Mouse (Mus musculus) c-Kit-positive CD71-positive TER-119-negative erythroid progenitor cells, embryonic 14.5 days (primary cell): ENCODE measurements around the gene Etfbkmt.
A peak's percentile ranks its signal among the peaks of the same experiment; 100 is the strongest.
"Not testable (repeated sequence)": the region's sequence is repeated elsewhere in the genome, so short reads cannot be mapped to it uniquely, and the experiment has no call there.

ENCODE experiments used
- DNase-seq: peaks from one replicate; pipeline ENCODE4 v3.0.0-alpha.2; 2013; ENCODE audit warnings: low read depth

Gene Etfbkmt

GRCm38 (mm10) chr6:149134391-149135150 lies 5.1 kb upstream of the Etfbkmt start:
- DNase-seq: no peak

DNA sequence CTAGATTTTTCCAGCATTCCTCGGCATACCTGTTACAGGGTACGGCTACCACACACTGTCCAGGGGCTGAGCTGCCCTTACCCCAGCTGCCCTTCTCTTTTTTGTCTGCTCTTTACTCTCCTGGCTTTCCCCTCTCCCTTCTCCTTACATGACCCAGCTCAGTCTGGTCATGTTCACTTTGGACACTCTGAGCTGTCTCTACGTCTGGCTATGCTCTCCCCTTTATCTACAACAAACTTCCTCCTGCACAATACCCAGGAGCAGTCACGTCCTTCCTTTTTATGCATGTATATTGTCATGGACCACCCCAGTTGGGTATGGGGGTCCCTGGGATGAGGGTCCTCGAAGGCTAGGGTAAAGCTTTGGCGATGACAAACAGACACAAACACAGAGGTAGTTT lies 4.0 kb upstream of the Etfbkmt start:
- no peak for DNase-seq

DNA sequence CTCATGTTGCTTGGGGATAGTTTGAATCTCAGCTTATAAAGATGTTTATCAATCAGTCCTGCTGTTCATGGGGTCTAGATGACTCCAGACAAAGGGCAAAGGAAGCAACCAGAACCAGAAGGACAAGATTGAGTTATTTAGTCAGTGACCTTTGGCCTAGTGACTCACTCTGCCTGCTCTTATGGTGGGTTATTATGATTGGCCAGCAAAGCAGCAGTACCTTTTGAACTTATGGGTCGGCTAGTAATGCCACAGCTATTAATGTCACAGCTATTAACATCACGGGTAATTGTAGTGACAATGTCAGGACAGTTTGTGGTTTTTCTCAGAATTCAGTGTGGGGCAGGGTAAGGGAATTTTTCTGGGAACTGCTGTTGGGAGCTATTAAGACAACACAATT lies 1.7 kb upstream of the Etfbkmt start:
- no peak for DNase-seq

DNA sequence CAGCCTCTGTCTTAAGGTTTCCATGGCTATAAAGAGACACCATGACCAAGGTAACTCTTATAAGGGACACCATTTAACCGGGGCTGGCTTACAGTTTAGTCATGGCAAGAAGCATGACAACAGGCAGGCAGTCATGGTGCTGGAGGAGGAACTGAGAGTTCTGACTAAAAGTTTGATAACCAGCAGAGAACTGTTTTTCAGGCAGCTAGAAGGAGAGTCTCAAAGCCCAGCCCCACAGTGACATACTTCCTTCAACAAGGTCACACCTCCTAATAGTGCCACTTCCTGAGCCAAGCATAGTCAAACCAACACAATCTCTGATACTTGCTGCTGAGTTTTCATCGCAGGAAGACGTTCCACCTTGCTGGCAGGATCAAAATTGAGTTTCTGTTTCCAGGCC lies 638 bp upstream of the Etfbkmt start:
- DNase-seq: no peak

- peak; percentile 94 for DNase-seq
These were observed 1.9 kb downstream of the Etfbkmt start for GRCm38 (mm10) chr6:149141393-149142173.

DNA sequence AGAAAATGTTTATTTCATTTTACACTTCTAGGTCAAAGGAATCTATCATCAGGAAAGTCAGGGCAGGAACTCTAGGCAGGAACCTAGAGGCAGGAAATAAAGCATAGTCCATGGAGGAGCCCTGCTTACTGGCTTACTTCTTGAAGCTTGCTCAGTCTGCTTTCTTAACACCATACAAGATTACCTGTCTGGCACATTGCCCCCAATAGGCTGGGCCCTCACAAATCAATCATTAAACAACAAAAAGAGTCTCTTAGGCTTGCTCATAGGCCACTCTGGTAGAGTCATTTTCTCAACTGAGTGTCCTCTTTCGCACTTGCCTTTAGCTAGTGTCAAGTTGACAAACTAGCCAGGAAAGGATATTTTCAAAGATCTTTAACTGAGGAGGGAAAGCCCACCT lies 5.5 kb downstream of the Etfbkmt start:
- DNase-seq: no peak

DNA sequence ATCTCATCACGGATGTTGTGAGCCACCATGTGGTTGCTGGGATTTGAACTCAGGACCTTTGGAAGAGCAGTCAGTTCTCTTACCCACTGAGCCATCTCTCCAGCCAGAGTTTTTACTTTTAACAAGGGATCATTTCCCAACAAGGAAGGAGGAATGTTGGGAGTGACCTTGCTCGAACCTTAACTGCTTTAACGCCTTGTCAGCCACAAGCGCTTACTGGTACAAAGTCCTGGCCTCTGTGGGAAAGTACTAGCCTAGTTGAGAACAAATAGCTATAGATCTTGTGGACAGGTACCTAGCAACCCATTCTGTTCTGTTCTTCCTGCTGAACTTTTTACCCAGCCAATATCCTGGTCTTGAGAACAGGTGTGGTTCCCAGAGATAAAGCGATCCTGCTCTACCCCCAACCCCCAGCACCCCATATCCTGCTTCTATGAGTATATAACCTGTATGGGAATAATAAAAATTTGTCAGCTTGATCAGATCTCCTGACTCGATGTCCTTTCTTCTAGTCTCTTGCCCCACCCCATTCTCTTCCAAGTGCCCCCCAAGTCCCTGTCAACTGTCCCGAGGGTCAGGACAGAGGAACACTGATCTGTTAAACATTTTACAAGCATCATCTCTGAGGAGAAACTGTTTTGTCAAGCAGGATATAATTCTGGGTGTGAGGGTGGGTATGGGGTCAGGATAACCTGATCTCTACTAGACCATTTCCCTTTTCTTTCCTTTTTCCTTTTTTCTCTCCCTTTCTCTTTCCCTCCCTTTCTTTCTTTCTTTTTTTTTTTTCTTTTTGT lies 9.0 kb downstream of the Etfbkmt start:
- DNase-seq: no peak

DNA sequence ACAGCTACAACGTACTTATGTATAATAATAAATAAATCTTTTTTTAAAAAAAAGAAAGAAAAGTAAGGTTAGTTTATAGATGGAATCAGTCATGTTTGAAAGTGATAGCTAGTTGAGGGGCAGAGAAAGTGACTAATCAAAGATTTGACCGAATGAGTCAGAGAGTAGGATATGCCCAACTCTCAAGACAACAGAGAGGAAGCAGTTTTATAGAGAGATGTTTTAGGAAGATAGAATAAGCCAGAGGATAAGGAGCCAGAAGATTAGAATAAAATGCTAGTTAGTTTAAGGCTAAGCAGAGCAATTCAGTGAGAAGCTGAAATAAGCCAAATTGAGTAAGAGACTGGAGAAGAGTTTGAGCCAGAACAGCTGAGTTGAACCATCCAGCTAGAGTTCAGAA lies 12.5 kb downstream of the Etfbkmt start:
- DNase-seq: no peak

- DNase-seq: no peak
These were observed 13.9 kb downstream of the Etfbkmt start for GRCm38 (mm10) chr6:149153473-149154115.

DNA sequence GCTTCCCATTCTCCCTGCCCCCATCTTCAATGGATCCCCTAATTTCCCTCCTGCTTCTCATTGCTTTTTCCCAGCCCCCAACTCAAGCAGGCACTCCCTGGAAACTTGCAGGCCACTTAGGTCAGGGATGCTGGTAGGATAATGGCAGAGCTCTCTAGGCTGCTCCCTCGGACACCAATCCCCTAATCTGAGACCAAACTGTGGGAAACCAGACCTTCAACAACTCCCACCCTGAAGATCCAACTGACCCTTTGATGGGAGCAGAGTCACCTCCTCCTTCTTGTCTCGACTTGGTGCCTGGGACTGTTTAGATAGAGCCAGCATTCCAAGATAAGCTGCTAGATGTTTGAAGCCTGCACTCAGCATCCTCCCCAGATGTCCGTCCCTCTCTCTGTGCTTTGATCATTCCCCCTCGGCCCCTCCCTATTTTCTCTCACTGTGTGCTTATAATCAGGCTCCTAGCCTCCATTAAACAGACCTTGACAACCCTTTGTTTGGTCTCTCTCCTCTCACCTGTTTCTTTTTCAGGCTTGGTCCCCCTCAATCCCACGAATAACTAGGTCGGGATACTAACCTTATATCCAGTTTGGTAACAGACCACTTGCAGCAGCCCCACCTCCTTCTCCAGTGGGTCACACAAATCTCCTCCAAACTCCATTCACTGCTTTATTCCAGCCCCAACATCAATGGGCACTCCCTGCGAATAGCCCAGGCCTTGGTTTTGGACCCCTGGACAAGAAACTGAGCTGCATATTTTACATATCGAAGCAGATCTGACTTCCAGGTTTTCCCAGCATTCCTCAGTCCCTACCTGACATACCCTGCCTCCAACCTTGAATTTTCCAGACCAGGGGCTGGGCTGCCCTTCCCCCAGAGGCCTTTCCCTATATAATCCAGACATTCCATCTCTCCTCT lies 14.7 kb downstream of the Etfbkmt start:
- DNase-seq: no peak

- DNase-seq: no peak
These were observed 15.6 kb downstream of the Etfbkmt start for GRCm38 (mm10) chr6:149155031-149155841.

DNA sequence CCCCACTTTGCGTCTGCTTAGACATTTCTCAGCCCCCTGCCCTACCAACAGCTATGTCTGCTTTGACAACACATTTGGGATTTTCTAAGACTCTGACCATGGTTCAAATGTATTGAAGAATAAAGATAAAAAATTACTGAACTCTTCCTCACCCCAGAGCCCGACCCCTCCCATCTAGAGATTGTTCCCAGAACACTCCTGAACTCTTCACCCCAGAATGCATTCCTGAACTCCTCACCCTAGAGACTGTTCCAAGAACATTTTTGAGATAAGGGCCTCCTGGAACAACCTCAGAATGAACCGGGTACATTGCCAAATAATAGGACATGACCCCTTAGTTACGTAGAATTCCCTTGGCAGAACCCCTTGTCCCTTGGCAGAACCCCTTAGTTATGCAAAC lies 27.4 kb downstream of the Etfbkmt start:
- not testable (repeated sequence) for DNase-seq

GRCm38 (mm10) chr6:149167672-149168071 lies 28.0 kb downstream of the Etfbkmt start:
- no peak for DNase-seq

- no peak for DNase-seq
These were observed 28.8 kb downstream of the Etfbkmt start for GRCm38 (mm10) chr6:149168436-149168835.

DNA sequence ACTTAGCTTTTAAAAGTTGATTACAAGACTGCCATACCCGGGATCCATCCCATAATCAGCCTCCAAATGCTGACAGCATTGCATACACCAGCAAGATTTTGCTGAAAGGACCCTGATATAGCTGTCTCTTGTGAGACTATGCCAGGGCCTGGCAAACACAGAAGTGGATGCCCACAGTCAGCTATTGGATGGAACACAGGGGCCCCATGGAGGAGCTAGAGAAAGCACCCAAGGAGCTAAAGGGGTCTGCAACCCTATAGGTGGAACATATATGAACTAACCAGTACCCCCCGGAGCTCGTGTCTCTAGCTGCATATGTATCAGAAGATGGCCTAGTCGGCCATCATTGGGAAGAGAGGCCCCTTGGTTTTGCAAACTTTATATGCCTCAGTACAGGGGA lies 30.3 kb downstream of the Etfbkmt start:
- DNase-seq: not testable (repeated sequence)

DNA sequence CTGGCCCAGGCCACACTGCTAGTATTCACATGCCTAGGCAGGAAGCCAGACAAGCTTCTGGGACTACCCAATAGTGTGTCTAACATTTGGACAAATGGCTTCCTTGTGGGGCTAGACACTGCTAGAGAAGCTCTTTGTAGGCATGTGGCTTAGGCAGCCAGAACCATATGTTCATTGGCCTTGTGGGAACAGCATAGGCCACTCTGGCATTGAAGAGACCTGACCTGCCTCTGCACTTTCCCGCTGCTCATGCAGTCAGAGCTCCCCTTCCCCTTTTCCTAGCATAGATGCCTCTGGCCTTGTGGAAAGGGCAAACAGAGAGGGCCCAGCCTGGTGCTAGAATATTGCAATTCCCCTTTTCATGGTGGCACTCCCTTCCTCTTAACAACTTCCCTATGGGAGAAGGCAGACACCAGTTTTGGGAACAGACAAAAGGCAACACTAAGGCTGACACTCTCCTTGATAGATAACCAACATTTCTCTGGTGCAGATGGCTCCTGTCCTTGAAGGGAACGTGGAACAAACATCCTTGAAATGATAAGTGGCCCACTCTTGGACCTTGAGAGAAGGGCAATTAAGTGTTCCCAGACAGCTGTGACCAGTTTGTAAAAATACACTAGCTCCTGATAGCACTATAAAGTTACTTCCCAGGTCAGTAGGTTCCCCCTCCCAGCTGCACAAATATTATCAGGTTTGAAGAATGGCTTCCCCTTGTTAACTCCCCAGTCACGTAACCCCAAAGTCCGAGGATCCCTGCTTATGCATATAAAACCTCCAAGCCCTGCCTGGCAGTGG lies 34.4 kb downstream of the Etfbkmt start:
- DNase-seq: no peak

- DNase-seq: no peak
These were observed 35.4 kb downstream of the Etfbkmt start for GRCm38 (mm10) chr6:149174932-149175570.

DNA sequence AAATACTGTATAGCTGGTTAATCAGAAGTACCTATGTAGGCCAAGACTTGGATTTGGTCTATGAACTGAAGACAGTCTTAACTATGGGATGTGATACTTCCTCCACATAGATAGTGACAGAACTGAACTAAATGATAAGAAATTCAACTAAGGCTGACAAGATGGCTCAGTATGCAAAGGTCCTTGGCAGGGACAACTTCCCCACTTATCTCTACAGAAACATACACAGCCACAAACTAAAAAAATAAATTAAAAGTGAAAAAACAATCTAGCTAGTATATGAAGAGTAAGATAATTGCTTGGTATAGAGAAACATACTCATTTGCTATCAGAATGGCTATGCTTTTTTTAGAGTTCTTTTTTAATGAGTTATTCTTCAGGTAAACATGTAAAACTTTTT lies 39.4 kb downstream of the Etfbkmt start:
- peak; percentile 41 for DNase-seq

GRCm38 (mm10) chr6:149184007-149184406 lies 44.4 kb downstream of the Etfbkmt start:
- DNase-seq: no peak
